Mouse (Mus musculus): ENCODE measurements around the gene Asb18. TPM values are rescaled to one million over a fixed set of nuclear protein-coding genes. Genes with fewer than 3 reads are reported as not detected.

The Asb18 gene
- polyA plus RNA-seq, 1 experiment from 2014 or later, result 0.09 TPM

- Histone ChIP-seq H3K4me1 (replicated peaks; ENCODE audit: control insufficient read depth, insufficient read depth, low read length) (no peaks in the 10 kb centered on the region), H3K36me3 (ENCODE audit: control insufficient read depth, insufficient read depth, low read length) (no peaks in the 10 kb centered on the region), H3K4me2 (ENCODE audit: low read depth, low read length) (no peak overlapping the region), H3K9me3 (ENCODE audit: control insufficient read depth, low read length) (no peaks in the 10 kb centered on the region), H3K4me3 (ENCODE audit: low read length) (no peak overlapping the region), H3K27ac (ENCODE audit: low read length) (no peak overlapping the region), H3K9ac (ENCODE audit: low read length) (no peak overlapping the region), H3K27me3 (ENCODE audit: control insufficient read depth, insufficient read depth, low read depth, low read length) (no peaks in the 10 kb centered on the region)
- no peak for ATAC-seq (ENCODE audit: low read depth)
- 73% methylated on average over 6 of the region's 6 CpGs for WGBS
Observed at GRCm38 (mm10) chr1:90018071-90018470, 3.6 kb upstream of the Asb18 start.

GRCm38 (mm10) chr1:90013273-90013672 lies 1.2 kb downstream of the Asb18 start:
- no peaks in the 10 kb centered on the region for H3K4me1 ChIP-seq (replicated peaks; ENCODE audit: control insufficient read depth, insufficient read depth, low read length)
- H3K36me3 ChIP-seq (ENCODE audit: control insufficient read depth, insufficient read depth, low read length), result no peaks in the 10 kb centered on the region
- WGBS, result 78% methylated on average over 5 of the region's 5 CpGs
- no peak overlapping the region for H3K27ac ChIP-seq (ENCODE audit: low read length)
- no peak for ATAC-seq (ENCODE audit: low read depth)
- H3K9me3 ChIP-seq (ENCODE audit: control insufficient read depth, low read length), result no peaks in the 10 kb centered on the region
- no peaks in the 10 kb centered on the region for H3K27me3 ChIP-seq (ENCODE audit: control insufficient read depth, insufficient read depth, low read depth, low read length)
- H3K9ac ChIP-seq (ENCODE audit: low read length), result no peak overlapping the region
- no peak overlapping the region for H3K4me3 ChIP-seq (ENCODE audit: low read length)
- no peak overlapping the region for H3K4me2 ChIP-seq (ENCODE audit: low read depth, low read length)

- 65% methylated on average over 7 of the region's 7 CpGs for WGBS
- H3K4me3 ChIP-seq (ENCODE audit: low read length), result no peak overlapping the region
- no peaks in the 10 kb centered on the region for H3K9me3 ChIP-seq (ENCODE audit: control insufficient read depth, low read length)
- H3K4me1 ChIP-seq (replicated peaks; ENCODE audit: control insufficient read depth, insufficient read depth, low read length), result no peaks in the 10 kb centered on the region
- no peak overlapping the region for H3K27ac ChIP-seq (ENCODE audit: low read length)
- ATAC-seq (ENCODE audit: low read depth), result no peak
- no peak overlapping the region for H3K4me2 ChIP-seq (ENCODE audit: low read depth, low read length)
- no peaks in the 10 kb centered on the region for H3K36me3 ChIP-seq (ENCODE audit: control insufficient read depth, insufficient read depth, low read length)
- H3K27me3 ChIP-seq (ENCODE audit: control insufficient read depth, insufficient read depth, low read depth, low read length), result no peaks in the 10 kb centered on the region
- H3K9ac ChIP-seq (ENCODE audit: low read length), result no peak overlapping the region
Observed at GRCm38 (mm10) chr1:90012850-90013249, 1.6 kb downstream of the Asb18 start.

GRCm38 (mm10) chr1:90012168-90012567 lies 2.3 kb downstream of the Asb18 start:
- no peak for ATAC-seq (ENCODE audit: low read depth)
- Histone ChIP-seq H3K27ac (ENCODE audit: low read length) (no peak overlapping the region), H3K9me3 (ENCODE audit: control insufficient read depth, low read length) (no peaks in the 10 kb centered on the region), H3K4me2 (ENCODE audit: low read depth, low read length) (no peak overlapping the region), H3K4me1 (replicated peaks; ENCODE audit: control insufficient read depth, insufficient read depth, low read length) (no peaks in the 10 kb centered on the region), H3K9ac (ENCODE audit: low read length) (no peak overlapping the region), H3K27me3 (ENCODE audit: control insufficient read depth, insufficient read depth, low read depth, low read length) (no peaks in the 10 kb centered on the region), H3K4me3 (ENCODE audit: low read length) (no peak overlapping the region), H3K36me3 (ENCODE audit: control insufficient read depth, insufficient read depth, low read length) (no peaks in the 10 kb centered on the region)
- WGBS, result 78% methylated on average over 3 of the region's 3 CpGs

- no peaks in the 10 kb centered on the region for H3K4me1 ChIP-seq (replicated peaks; ENCODE audit: control insufficient read depth, insufficient read depth, low read length)
- no peak overlapping the region for H3K4me2 ChIP-seq (ENCODE audit: low read depth, low read length)
- H3K9me3 ChIP-seq (ENCODE audit: control insufficient read depth, low read length), result no peaks in the 10 kb centered on the region
- WGBS, result 68% methylated on average over 1 of the region's 1 CpGs
- no peaks in the 10 kb centered on the region for H3K27me3 ChIP-seq (ENCODE audit: control insufficient read depth, insufficient read depth, low read depth, low read length)
- ATAC-seq (ENCODE audit: low read depth), result no peak
- H3K4me3 ChIP-seq (ENCODE audit: low read length), result no peak overlapping the region
- H3K27ac ChIP-seq (ENCODE audit: low read length), result no peak overlapping the region
- no peaks in the 10 kb centered on the region for H3K36me3 ChIP-seq (ENCODE audit: control insufficient read depth, insufficient read depth, low read length)
- H3K9ac ChIP-seq (ENCODE audit: low read length), result no peak overlapping the region
Observed at GRCm38 (mm10) chr1:90010077-90010476, 4.4 kb downstream of the Asb18 start.

GRCm38 (mm10) chr1:90009188-90009587 lies 5.3 kb downstream of the Asb18 start:
- H3K9me3 ChIP-seq (ENCODE audit: control insufficient read depth, low read length), result no peaks in the 10 kb centered on the region
- H3K4me2 ChIP-seq (ENCODE audit: low read depth, low read length), result no peak overlapping the region
- no peak for ATAC-seq (ENCODE audit: low read depth)
- no peaks in the 10 kb centered on the region for H3K36me3 ChIP-seq (ENCODE audit: control insufficient read depth, insufficient read depth, low read length)
- H3K27me3 ChIP-seq (ENCODE audit: control insufficient read depth, insufficient read depth, low read depth, low read length), result no peaks in the 10 kb centered on the region
- H3K4me3 ChIP-seq (ENCODE audit: low read length), result no peak overlapping the region
- WGBS, result 81% methylated on average over 3 of the region's 3 CpGs
- H3K9ac ChIP-seq (ENCODE audit: low read length), result no peak overlapping the region
- no peak overlapping the region for H3K27ac ChIP-seq (ENCODE audit: low read length)
- H3K4me1 ChIP-seq (replicated peaks; ENCODE audit: control insufficient read depth, insufficient read depth, low read length), result no peaks in the 10 kb centered on the region

GRCm38 (mm10) chr1:90006666-90007065 lies 7.8 kb downstream of the Asb18 start:
- no peak for ATAC-seq (ENCODE audit: low read depth)
- Histone ChIP-seq H3K4me1 (replicated peaks; ENCODE audit: control insufficient read depth, insufficient read depth, low read length) (no peaks in the 10 kb centered on the region), H3K9me3 (ENCODE audit: control insufficient read depth, low read length) (no peaks in the 10 kb centered on the region), H3K36me3 (ENCODE audit: control insufficient read depth, insufficient read depth, low read length) (no peaks in the 10 kb centered on the region), H3K4me3 (ENCODE audit: low read length) (no peak overlapping the region), H3K9ac (ENCODE audit: low read length) (no peak overlapping the region), H3K27ac (ENCODE audit: low read length) (no peak overlapping the region), H3K27me3 (ENCODE audit: control insufficient read depth, insufficient read depth, low read depth, low read length) (no peaks in the 10 kb centered on the region), H3K4me2 (ENCODE audit: low read depth, low read length) (no peak overlapping the region)
- 73% methylated on average over 14 of the region's 14 CpGs for WGBS

- Histone ChIP-seq H3K27me3 (ENCODE audit: control insufficient read depth, insufficient read depth, low read depth, low read length) (peaks cover 3% of the 10 kb centered on the region; the same call in 1 of the 2 replicates), H3K9ac (ENCODE audit: low read length) (no peak overlapping the region), H3K9me3 (ENCODE audit: control insufficient read depth, low read length) (no peaks in the 10 kb centered on the region), H3K27ac (ENCODE audit: low read length) (no peak overlapping the region), H3K36me3 (ENCODE audit: control insufficient read depth, insufficient read depth, low read length) (no peaks in the 10 kb centered on the region), H3K4me2 (ENCODE audit: low read depth, low read length) (no peak overlapping the region), H3K4me1 (replicated peaks; ENCODE audit: control insufficient read depth, insufficient read depth, low read length) (no peaks in the 10 kb centered on the region), H3K4me3 (ENCODE audit: low read length) (no peak overlapping the region)
- ATAC-seq (ENCODE audit: low read depth), result no peak
- WGBS, result 38% methylated on average over 5 of the region's 5 CpGs
Observed at GRCm38 (mm10) chr1:90000981-90001380, 13.5 kb downstream of the Asb18 start.

- Histone ChIP-seq H3K27ac (ENCODE audit: low read length) (no peak overlapping the region), H3K9me3 (ENCODE audit: control insufficient read depth, low read length) (no peaks in the 10 kb centered on the region), H3K4me3 (ENCODE audit: low read length) (no peak overlapping the region), H3K9ac (ENCODE audit: low read length) (no peak overlapping the region), H3K36me3 (ENCODE audit: control insufficient read depth, insufficient read depth, low read length) (no peaks in the 10 kb centered on the region), H3K4me2 (ENCODE audit: low read depth, low read length) (no peak overlapping the region), H3K27me3 (ENCODE audit: control insufficient read depth, insufficient read depth, low read depth, low read length) (peaks cover 13% of the 10 kb centered on the region), H3K4me1 (replicated peaks; ENCODE audit: control insufficient read depth, insufficient read depth, low read length) (no peaks in the 10 kb centered on the region)
- ATAC-seq (ENCODE audit: low read depth), result no peak
- WGBS, result 72% methylated on average over 3 of the region's 3 CpGs
Observed at GRCm38 (mm10) chr1:89999858-90000257, 14.6 kb downstream of the Asb18 start.

- ATAC-seq (ENCODE audit: low read depth), result no peak
- Histone ChIP-seq H3K4me3 (ENCODE audit: low read length) (no peak overlapping the region), H3K9me3 (ENCODE audit: control insufficient read depth, low read length) (no peaks in the 10 kb centered on the region), H3K4me1 (replicated peaks; ENCODE audit: control insufficient read depth, insufficient read depth, low read length) (no peaks in the 10 kb centered on the region), H3K27me3 (ENCODE audit: control insufficient read depth, insufficient read depth, low read depth, low read length) (peaks cover 19% of the 10 kb centered on the region), H3K27ac (ENCODE audit: low read length) (no peak overlapping the region), H3K4me2 (ENCODE audit: low read depth, low read length) (no peak overlapping the region), H3K9ac (ENCODE audit: low read length) (no peak overlapping the region), H3K36me3 (ENCODE audit: control insufficient read depth, insufficient read depth, low read length) (no peaks in the 10 kb centered on the region)
- 55% methylated on average over 2 of the region's 2 CpGs for WGBS
Observed at GRCm38 (mm10) chr1:89998696-89999095, 15.8 kb downstream of the Asb18 start.
